Mouse (Mus musculus) left cerebral cortex, adult 6 months (tissue): ENCODE measurements around the gene Gm20883. TPM values are rescaled to one million over a fixed set of nuclear protein-coding genes. Genes with fewer than 3 reads are reported as not detected.

ENCODE experiments used
- long read RNA-seq, 2 experiments: library from polyadenylated mRNA; unstranded; transcript quantifications; one replicate each; pipeline ENCODE4 v2.0.0; 2019 to 2020
- polyA plus RNA-seq: library from polyadenylated mRNA; unstranded; fragments of <200 nt; fragmentation: Nextera tagmentation; gene quantifications from 2 replicates; pipeline ENCODE4 v1.2.3, GENCODE M21; 2021

Gene Gm20883
- not detected in 2 replicates for polyA plus RNA-seq
- long read RNA-seq, experiment 1: 0 reads
- long read RNA-seq, experiment 2: 0 reads

GRCm38 (mm10) chrY:50607951-50608350 is at the start of gene Gm20883:
Gm20883 (plus strand) TSS chrY:50608251.

